Mouse (Mus musculus) embryonic facial prominence, embryonic 14.5 days (tissue): ENCODE measurements around the gene Zbtb17. TPM values are rescaled to one million over a fixed set of nuclear protein-coding genes. Genes with fewer than 3 reads are reported as not detected.

ENCODE experiments used
- ATAC-seq: fragments of 200-750 bp; cut with Nextera tagmentation; 2 replicates; pipeline ENCODE4 v1.8.0; 2017; ENCODE audit warnings: low read depth, moderate number of reproducible peaks, moderate TSS enrichment
- DNase-seq: peaks from one replicate; pipeline ENCODE4 v3.0.0-alpha.2; 2015; ENCODE audit warnings: low spot score
- H3K27ac ChIP-seq: fragments of 300-500 bp; sonication (generic); replicated peaks from 2 replicates; pipeline ENCODE4 v1.5.1; 2014; ENCODE audit warnings: low read depth, mild to moderate bottlenecking, low read length, moderate library complexity
- H3K27me3 ChIP-seq: fragments of 300-500 bp; sonication (generic); replicated peaks from 2 replicates; pipeline ENCODE4 v1.6.1; 2014; ENCODE audit warnings: low read length; ENCODE audit not compliant: control insufficient read depth, insufficient read depth
- H3K36me3 ChIP-seq: fragments of 300-500 bp; sonication (generic); 2 replicates; pipeline ENCODE4 v1.6.1; 2014; ENCODE audit warnings: low read length, mixed read lengths; ENCODE audit not compliant: control insufficient read depth, insufficient read depth
- H3K4me1 ChIP-seq: fragments of 300-500 bp; sonication (generic); 2 replicates; pipeline ENCODE4 v1.6.1; 2014; ENCODE audit warnings: antibody characterized with exemption, low read length; ENCODE audit not compliant: control insufficient read depth, insufficient read depth
- H3K4me2 ChIP-seq: fragments of 300-500 bp; sonication (generic); 2 replicates; pipeline ENCODE4 v1.6.1; 2014; ENCODE audit warnings: low read depth, mild to moderate bottlenecking, low read length, moderate library complexity, mixed read lengths
- H3K4me3 ChIP-seq: fragments of 300-500 bp; sonication (generic); 2 replicates; pipeline ENCODE4 v1.5.1; 2014; ENCODE audit warnings: low read depth, mild to moderate bottlenecking, low read length
- H3K9ac ChIP-seq: fragments of 300-500 bp; sonication (generic); 2 replicates; pipeline ENCODE4 v1.6.1; 2014; ENCODE audit warnings: low read depth, mild to moderate bottlenecking, low read length, moderate library complexity, mixed read lengths
- H3K9me3 ChIP-seq: fragments of 300-500 bp; sonication (generic); 2 replicates; pipeline ENCODE4 v1.6.1; 2016; ENCODE audit warnings: low read length; ENCODE audit not compliant: control insufficient read depth
- WGBS: fragments of 180-500 bp; shearing (Covaris S2); extraction: QIAGEN DNeasy Blood & Tissue Kit; methylation state at CpG from one replicate; pipeline ENCODE4 v1.1.7; 2014; 5-methylcytosine and 5-hydroxymethylcytosine counted together
- polyA plus RNA-seq: library from polyadenylated mRNA; unstranded; fragments of >200 nt; fragmentation: Nextera tagmentation; extraction: Ambion mirVana; gene quantifications from 2 replicates; pipeline ENCODE4 v1.2.1, GENCODE M21; 2014

Gene Zbtb17
- polyA plus RNA-seq, 1 experiment from 2014 or later = 22.0 TPM

- H3K9me3 ChIP-seq = no peaks in the 10 kb centered on the region
- H3K4me2 ChIP-seq = no peak overlapping the region
- ATAC-seq = no peak
- WGBS = 82% methylated on average over 5 of the region's 5 CpGs
- H3K27ac ChIP-seq = no peak overlapping the region
- H3K36me3 ChIP-seq = no peaks in the 10 kb centered on the region
- no peak for DNase-seq
- no peaks in the 10 kb centered on the region for H3K27me3 ChIP-seq
- H3K4me3 ChIP-seq = no peak overlapping the region
- peaks cover 7% of the 10 kb centered on the region for H3K4me1 ChIP-seq
- no peak overlapping the region for H3K9ac ChIP-seq
Observed at GRCm38 (mm10) chr4:141423288-141423687, 21.2 kb upstream of the Zbtb17 start.

- H3K27ac ChIP-seq = no peak overlapping the region
- DNase-seq (no peak), ATAC-seq (no peak)
- H3K4me1 ChIP-seq = peaks cover 7% of the 10 kb centered on the region
- no peaks in the 10 kb centered on the region for H3K9me3 ChIP-seq
- no peak overlapping the region for H3K4me2 ChIP-seq
- H3K36me3 ChIP-seq = no peaks in the 10 kb centered on the region
- no peak overlapping the region for H3K4me3 ChIP-seq
- H3K9ac ChIP-seq = no peak overlapping the region
- H3K27me3 ChIP-seq = no peaks in the 10 kb centered on the region
- 79% methylated on average over 9 of the region's 13 CpGs for WGBS
Observed at GRCm38 (mm10) chr4:141423691-141424431, 20.6 kb upstream of the Zbtb17 start.

- Histone ChIP-seq H3K27me3 (no peaks in the 10 kb centered on the region), H3K36me3 (no peaks in the 10 kb centered on the region), H3K9me3 (no peaks in the 10 kb centered on the region), H3K9ac (peak overlapping the region; percentile 58), H3K4me1 (peaks cover 7% of the 10 kb centered on the region), H3K4me2 (peak overlapping the region; percentile 84), H3K27ac (peak overlapping the region; percentile 67; the same call in 1 of the 2 replicates), H3K4me3 (peak overlapping the region; percentile 44)
- DNase-seq (peak; percentile 86), ATAC-seq (peak; percentile 94)
- WGBS = 3% methylated on average over 27 of the region's 36 CpGs
Observed at GRCm38 (mm10) chr4:141425484-141426479, 18.7 kb upstream of the Zbtb17 start.

- ATAC-seq (no peak), DNase-seq (peak; percentile 20)
- no peaks in the 10 kb centered on the region for H3K9me3 ChIP-seq
- 0 out of 2 replicates have a peak overlapping the region, but pooled peaks have one; percentile 42 for H3K27ac ChIP-seq
- no peak overlapping the region for H3K4me3 ChIP-seq
- no peaks in the 10 kb centered on the region for H3K27me3 ChIP-seq
- peak overlapping the region; percentile 84 for H3K4me2 ChIP-seq
- H3K36me3 ChIP-seq = no peaks in the 10 kb centered on the region
- peaks cover 7% of the 10 kb centered on the region; the same call in 1 of the 2 replicates for H3K4me1 ChIP-seq
- WGBS = 63% methylated on average over 10 of the region's 10 CpGs
- H3K9ac ChIP-seq = no peak overlapping the region
Observed at GRCm38 (mm10) chr4:141426796-141427745, 17.4 kb upstream of the Zbtb17 start.

- WGBS = 84% methylated on average over 13 of the region's 13 CpGs
- ATAC-seq = no peak
Observed at GRCm38 (mm10) chr4:141427921-141428320, 16.5 kb upstream of the Zbtb17 start.

GRCm38 (mm10) chr4:141429381-141429780 is 15.1 kb upstream of the Zbtb17 start:
- Histone ChIP-seq H3K4me2 (no peak overlapping the region), H3K36me3 (no peaks in the 10 kb centered on the region), H3K4me3 (no peak overlapping the region), H3K27me3 (no peaks in the 10 kb centered on the region), H3K4me1 (peaks cover 7% of the 10 kb centered on the region; the same call in 1 of the 2 replicates), H3K9ac (no peak overlapping the region), H3K27ac (no peak overlapping the region), H3K9me3 (no peaks in the 10 kb centered on the region)
- 76% methylated on average over 6 of the region's 6 CpGs for WGBS
- DNase-seq = no peak
- ATAC-seq = no peak

More at GRCm38 (mm10) chr4:141427921-141428320, 16.5 kb upstream of the Zbtb17 start:
- no peak overlapping the region for H3K27ac ChIP-seq
- H3K4me2 ChIP-seq = no peak overlapping the region
- DNase-seq = no peak
- no peaks in the 10 kb centered on the region for H3K27me3 ChIP-seq
- no peaks in the 10 kb centered on the region for H3K36me3 ChIP-seq
- no peak overlapping the region for H3K9ac ChIP-seq
- no peak overlapping the region for H3K4me3 ChIP-seq
- peaks cover 7% of the 10 kb centered on the region; the same call in 1 of the 2 replicates for H3K4me1 ChIP-seq
- no peaks in the 10 kb centered on the region for H3K9me3 ChIP-seq

GRCm38 (mm10) chr4:141429847-141430246 is 14.6 kb upstream of the Zbtb17 start:
- Histone ChIP-seq H3K9ac (no peak overlapping the region), H3K9me3 (no peaks in the 10 kb centered on the region), H3K27ac (no peak overlapping the region), H3K4me2 (no peak overlapping the region), H3K4me1 (peaks cover 7% of the 10 kb centered on the region; the same call in 1 of the 2 replicates), H3K36me3 (no peaks in the 10 kb centered on the region), H3K4me3 (no peak overlapping the region), H3K27me3 (no peaks in the 10 kb centered on the region)
- no peak for DNase-seq
- WGBS = 49% methylated on average over 9 of the region's 9 CpGs
- ATAC-seq = no peak

- DNase-seq = peak; percentile 62
- H3K4me3 ChIP-seq = no peak overlapping the region
Observed at GRCm38 (mm10) chr4:141430997-141431396, 13.5 kb upstream of the Zbtb17 start.

More at GRCm38 (mm10) chr4:141430997-141431396, 13.5 kb upstream of the Zbtb17 start:
- no peak overlapping the region for H3K4me2 ChIP-seq
- no peak overlapping the region for H3K27ac ChIP-seq
- WGBS = 41% methylated on average over 9 of the region's 9 CpGs
- H3K9ac ChIP-seq = no peak overlapping the region
- H3K9me3 ChIP-seq = no peaks in the 10 kb centered on the region
- no peaks in the 10 kb centered on the region for H3K36me3 ChIP-seq
- ATAC-seq = no peak
- H3K4me1 ChIP-seq = peaks cover 3% of the 10 kb centered on the region; the same call in 1 of the 2 replicates
- H3K27me3 ChIP-seq = no peaks in the 10 kb centered on the region
